Mouse (Mus musculus): ENCODE results near the gene Capn6.

The Capn6 gene

DNA sequence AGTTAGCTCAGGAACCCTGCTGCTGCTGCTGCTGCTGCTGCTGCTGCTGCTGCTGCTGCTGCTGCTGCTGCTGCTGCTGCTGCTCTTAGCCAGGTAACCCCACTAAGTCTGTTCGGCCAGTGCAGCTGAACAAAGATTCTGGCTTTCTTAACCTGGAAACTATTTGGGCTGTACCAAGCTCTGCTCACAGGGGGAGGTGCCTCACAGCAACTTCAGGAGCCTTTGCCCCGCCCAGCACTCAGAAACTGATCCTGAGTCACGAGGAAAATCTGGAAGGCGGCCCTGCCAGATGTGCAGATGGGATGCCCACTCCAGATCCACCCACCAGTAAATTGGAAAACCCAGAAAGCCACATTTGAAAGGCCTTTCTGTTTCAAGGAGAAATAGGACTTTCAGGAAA lies at the start of gene Capn6:
Gene Capn6 (minus strand): TSS at position 203 of the 400 bp plus-strand sequence.
- DNase-seq: peak; percentile 21

DNA sequence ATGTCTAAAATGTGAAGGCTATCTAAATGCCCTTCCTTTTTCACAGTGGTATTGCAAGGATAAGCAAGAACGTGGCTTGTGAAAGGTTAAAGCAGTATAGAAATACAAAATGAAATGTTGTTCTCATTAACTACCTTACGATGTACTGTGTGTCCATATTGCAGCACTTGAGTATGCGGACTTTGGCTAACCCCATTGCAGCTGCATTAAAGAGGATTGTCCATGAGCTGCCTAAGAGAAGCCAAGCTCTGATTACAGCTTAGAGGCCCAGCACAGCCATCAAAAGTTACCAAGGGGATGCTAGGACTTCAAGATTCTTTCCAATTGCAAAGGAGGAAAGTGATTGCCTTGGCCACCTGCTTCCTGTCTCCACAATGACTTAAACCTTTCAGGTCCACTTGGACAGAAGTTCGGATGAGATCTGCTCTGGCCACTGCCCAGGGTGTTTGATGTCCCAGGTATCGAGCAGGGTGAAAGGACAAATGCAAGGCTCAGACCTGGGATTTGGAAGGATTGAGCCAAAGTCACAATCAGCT lies 40.0 kb upstream of the Capn6 start:
- no peak for DNase-seq

DNA sequence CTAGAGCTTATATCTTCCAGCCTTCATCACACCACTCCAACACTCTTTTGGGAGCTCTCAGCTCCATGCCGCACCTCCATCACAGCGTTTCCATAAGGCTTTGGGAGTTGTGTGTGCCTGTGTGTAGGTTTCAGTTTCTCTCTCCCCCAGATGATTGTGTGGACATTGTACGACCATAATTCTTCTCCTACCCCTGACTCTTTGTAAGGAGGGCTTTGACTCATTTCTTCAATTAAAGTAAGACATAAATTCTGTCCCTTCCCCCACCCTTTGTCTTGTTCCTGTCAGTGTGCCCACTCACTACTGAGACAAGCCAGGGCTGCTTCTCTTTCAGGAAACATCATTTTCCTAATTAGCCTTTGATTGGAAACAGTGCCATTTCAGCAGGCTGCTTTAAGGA lies 24.1 kb upstream of the Capn6 start:
- DNase-seq: no peak

DNA sequence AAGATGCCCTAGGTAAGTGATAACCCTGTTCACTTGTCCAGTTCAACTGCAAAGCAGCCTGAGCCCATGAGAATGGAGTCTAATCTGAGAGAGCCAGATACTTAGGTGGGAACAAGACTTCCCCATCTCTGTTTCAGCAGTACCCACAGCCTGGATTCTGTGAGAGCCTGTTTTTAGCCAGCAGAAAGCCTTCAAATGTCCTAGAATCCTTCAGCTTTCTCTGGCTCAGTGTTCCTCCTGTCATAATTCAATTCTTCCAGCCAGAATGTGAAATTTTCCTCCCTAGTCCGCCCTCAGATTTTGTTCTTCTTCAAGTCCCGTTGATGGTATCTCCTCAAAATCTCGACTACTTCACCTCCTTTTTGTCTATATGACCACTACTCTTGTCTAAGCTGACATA lies 22.8 kb upstream of the Capn6 start:
- no peak for DNase-seq

DNA sequence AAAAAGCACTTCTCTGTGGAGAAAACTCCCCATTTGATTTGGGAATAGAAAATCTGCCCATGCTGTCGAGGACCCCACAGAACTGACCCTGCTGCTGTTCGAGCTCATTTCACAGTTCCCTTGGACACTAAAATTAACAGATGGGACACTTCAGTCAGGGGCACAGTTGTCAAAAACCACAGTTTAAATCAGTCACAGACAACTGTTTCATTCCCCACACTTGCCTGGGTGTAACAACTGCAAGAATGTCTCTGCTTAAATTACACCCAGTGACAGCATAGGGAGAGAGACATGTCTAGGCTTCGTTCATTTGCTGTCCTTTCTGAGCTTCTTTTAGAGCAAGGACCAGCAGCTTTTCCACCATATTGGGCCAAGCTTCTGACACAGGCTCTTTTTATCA lies 19.4 kb upstream of the Capn6 start:
- no peak for DNase-seq

DNA sequence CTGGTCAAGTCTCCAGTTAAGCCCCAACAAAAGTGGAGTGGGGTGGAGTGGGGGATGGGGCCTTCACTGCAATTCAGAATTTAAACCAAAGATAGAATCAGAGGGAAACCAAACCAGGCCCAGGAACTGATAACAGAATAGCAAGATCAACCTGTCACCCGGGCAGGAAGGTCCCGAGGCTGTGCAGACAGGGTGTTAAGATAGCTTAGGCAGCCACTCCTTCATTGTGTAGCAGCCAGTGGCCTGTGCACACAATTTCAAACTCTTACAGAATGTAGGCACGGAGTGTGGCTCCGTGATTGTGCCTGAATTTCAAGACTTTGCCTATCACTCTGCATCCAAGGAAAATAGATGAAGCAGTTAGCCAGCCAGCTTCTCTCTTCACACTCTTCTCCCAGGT lies 693 bp downstream of the Capn6 start:
- no peak for DNase-seq

DNA sequence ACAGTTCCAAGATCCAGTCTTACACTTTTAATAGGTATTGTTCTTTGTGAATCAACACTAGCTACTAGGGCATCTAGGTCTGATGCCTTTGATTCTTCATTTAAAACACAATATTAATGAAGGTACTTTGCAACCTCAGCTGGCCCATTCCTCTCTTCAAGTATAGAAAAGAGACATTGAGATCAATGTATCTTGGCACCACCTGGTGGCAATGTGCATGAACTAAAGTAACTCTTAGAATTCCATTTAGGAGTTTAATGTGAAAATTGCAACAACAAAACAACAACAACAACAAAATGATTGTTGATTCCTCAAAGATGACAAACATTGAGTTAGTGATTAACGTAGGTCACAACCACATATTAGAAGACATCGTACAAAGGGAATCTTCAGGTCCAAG lies 8.3 kb downstream of the Capn6 start:
- no peak for DNase-seq

DNA sequence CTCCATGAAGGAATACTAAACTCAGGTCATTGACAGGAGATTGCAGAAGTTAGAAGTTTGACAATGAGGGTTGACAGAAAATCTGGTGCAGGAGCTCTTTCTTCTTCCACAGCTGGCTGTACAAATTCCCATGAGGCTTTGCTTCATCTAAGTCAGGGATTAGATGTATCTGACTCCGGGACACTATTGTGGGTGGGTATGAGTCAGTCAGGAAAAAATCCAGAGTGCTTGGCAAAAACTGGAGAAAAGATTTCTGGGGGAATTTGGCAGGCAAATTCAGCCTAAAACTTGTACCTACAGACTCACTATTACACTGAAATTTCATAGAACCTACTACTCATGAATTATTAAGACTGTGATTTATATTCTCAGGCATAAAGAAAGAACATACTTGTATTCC lies 11.3 kb downstream of the Capn6 start:
- no peak for DNase-seq

DNA sequence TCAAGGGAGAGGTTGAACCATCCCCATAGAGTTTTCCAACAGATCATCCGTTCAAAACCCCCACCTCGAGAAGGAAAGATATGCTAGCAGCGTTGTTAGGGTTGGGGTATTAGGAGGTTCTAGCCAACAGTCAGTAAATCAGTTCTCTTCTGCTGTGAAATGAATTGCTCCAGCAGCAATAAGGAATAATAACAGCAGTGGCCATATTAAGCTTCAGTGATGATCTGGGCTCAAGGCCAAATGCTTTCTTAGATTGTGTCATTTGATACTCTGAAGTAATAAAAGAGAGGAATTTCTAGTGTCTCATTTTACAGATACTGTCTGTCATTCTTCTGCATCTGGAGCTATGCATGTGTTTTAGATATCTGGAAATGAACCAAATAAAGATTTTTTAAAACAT lies 64.7 kb downstream of the Capn6 start:
- DNase-seq: no peak

Measured in kidney, adult 11 months (tissue).